Mouse (Mus musculus) ES-Bruce4 (cell line): ENCODE results near the gene Epha2. TPM values are rescaled to one million over a fixed set of nuclear protein-coding genes. Genes with fewer than 3 reads are reported as not detected.

ENCODE experiments used
- H3K27ac ChIP-seq: 2 replicates; pipeline ENCODE4 v1.5.1; 2012; ENCODE audit warnings: low read length, inconsistent platforms; ENCODE audit not compliant: insufficient read depth
- H3K27me3 ChIP-seq: 2 replicates; pipeline ENCODE4 v1.6.1; 2012; ENCODE audit warnings: mild to moderate bottlenecking, low read length, inconsistent platforms; ENCODE audit not compliant: control insufficient read depth, poor library complexity, insufficient read depth, severe bottlenecking
- H3K36me3 ChIP-seq: 2 replicates; pipeline ENCODE4 v1.6.1; 2012; ENCODE audit warnings: inconsistent platforms, mild to moderate bottlenecking, low read length, moderate library complexity; ENCODE audit not compliant: control insufficient read depth, poor library complexity, insufficient read depth, severe bottlenecking
- H3K4me1 ChIP-seq: one replicate; pipeline ENCODE4 v1.8.1; 2011; ENCODE audit warnings: low read length; ENCODE audit not compliant: control insufficient read depth, insufficient read depth
- H3K4me3 ChIP-seq: 2 replicates; pipeline ENCODE4 v1.5.1; 2011; ENCODE audit warnings: low read depth, mild to moderate bottlenecking, low read length
- H3K9ac ChIP-seq: 2 replicates; pipeline ENCODE4 v1.6.1; 2012; ENCODE audit warnings: low read depth, mild to moderate bottlenecking, inconsistent platforms; ENCODE audit not compliant: poor library complexity, severe bottlenecking
- H3K9me3 ChIP-seq: replicated peaks from 2 replicates; pipeline ENCODE4 v1.6.1; 2012; ENCODE audit warnings: mild to moderate bottlenecking, low read length, inconsistent platforms; ENCODE audit not compliant: control insufficient read depth, poor library complexity, insufficient read depth, severe bottlenecking
- CTCF ChIP-seq: IDR thresholded peaks from one replicate; pipeline ENCODE4 v1.8.1; 2011; ENCODE audit warnings: low read depth, low read length
- EP300 ChIP-seq: IDR thresholded peaks from 2 replicates; pipeline ENCODE4 v1.6.1; 2011; ENCODE audit warnings: low read depth, low read length; ENCODE audit not compliant: insufficient read depth
- POLR2A ChIP-seq: IDR thresholded peaks from one replicate; pipeline ENCODE4 v1.8.1; 2011; ENCODE audit warnings: low read length; ENCODE audit not compliant: insufficient read depth
- polyA plus RNA-seq: library from polyadenylated mRNA; stranded (reverse); fragments of >200 nt; gene quantifications from 2 replicates; pipeline ENCODE4 v1.2.4, GENCODE M21; 2011; ENCODE audit warnings: low read depth; ENCODE audit not compliant: missing spikeins, insufficient read depth, insufficient read length

Gene Epha2
- polyA plus RNA-seq, 1 experiment = 44.7 TPM

- H3K9ac ChIP-seq = no peak overlapping the region
- peaks cover 95% of the 10 kb centered on the region for H3K36me3 ChIP-seq
- no peaks in the 10 kb centered on the region for H3K9me3 ChIP-seq
- peaks cover 10% of the 10 kb centered on the region for H3K4me1 ChIP-seq
- H3K4me3 ChIP-seq = no peak overlapping the region
- no peak overlapping the region for H3K27ac ChIP-seq
- H3K27me3 ChIP-seq = no peaks in the 10 kb centered on the region
- TF ChIP-seq EP300 = no peak
- TF ChIP-seq CTCF = no peak
- TF ChIP-seq POLR2A = no peak
These were observed 12.9 kb downstream of the Epha2 start for GRCm38 (mm10) chr4:141313924-141314323.

DNA sequence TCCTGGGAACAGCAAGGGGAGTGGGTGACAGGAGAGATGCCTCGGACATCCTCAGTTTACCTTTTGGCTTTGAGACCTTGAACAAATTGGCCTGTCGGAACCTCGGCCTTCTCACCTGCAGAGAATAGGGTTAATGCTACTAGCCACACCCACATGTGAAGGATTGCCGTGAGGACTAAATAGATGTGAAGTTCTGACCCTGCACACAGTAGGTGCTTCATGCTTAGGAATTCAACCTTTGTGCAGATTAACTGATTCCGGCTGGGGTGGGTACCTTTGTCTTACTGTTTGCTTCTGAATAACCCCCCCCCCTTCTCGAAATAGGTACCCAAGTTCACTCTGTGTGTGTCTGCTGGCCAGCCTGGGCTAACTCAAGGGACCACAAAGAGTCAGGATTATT, 13.7 kb downstream of the Epha2 start:
- Histone ChIP-seq H3K4me1 (peaks cover 8% of the 10 kb centered on the region), H3K4me3 (no peak overlapping the region), H3K27me3 (no peaks in the 10 kb centered on the region), H3K27ac (no peak overlapping the region), H3K36me3 (peaks cover 94% of the 10 kb centered on the region), H3K9me3 (no peaks in the 10 kb centered on the region), H3K9ac (no peak overlapping the region)
- TF ChIP-seq CTCF (no peak), EP300 (no peak), POLR2A (no peak)

DNA sequence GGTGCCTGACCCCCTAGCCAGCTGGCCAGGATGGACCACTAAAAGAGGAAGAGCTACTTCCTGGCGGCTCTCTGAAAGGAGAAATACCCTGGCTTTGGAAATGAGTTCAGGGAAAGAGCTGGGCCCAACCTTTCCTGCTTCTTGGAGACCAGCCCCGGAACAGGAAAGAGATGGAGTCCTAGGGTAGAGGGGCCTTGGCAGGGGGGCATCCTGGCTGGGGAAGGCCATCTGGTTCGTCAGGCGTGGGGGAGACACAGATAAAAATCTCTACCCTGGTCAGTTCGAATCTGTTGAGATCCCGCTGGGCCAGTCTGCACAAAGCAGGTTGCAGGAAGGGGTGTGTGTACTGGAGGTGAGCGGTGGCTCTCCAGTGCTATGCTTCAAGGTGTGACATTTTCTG, 15.0 kb downstream of the Epha2 start:
- Histone ChIP-seq H3K9me3 (no peaks in the 10 kb centered on the region), H3K36me3 (peaks cover 91% of the 10 kb centered on the region), H3K27me3 (no peaks in the 10 kb centered on the region), H3K9ac (no peak overlapping the region), H3K4me3 (no peak overlapping the region), H3K4me1 (peaks cover 7% of the 10 kb centered on the region), H3K27ac (no peak overlapping the region)
- no peak for TF ChIP-seq EP300
- no peak for TF ChIP-seq CTCF
- no peak for TF ChIP-seq POLR2A

DNA sequence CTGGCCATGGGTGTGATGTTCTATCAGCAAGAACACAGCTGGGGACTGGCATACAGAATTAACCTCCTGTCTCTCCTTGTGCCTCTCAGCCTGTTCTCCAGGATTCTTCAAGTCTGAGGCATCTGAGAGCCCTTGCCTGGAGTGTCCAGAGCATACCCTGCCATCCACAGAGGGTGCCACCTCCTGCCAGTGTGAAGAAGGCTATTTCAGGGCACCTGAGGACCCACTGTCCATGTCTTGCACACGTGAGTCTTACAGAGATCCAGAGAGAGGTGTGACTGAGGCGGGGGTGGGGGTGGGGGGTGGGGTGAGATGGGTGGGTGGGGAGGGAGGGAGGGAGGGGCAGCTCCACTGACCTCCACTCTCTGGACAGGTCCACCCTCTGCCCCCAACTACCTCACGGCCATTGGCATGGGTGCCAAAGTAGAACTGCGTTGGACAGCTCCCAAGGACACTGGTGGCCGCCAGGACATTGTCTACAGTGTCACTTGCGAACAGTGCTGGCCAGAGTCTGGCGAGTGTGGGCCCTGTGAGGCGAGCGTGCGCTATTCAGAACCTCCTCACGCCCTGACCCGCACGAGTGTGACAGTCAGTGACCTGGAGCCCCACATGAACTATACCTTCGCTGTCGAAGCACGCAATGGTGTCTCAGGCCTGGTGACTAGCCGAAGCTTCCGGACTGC, 15.6 kb downstream of the Epha2 start:
- TF ChIP-seq POLR2A = no peak
- no peak for TF ChIP-seq CTCF
- TF ChIP-seq EP300 = no peak
- Histone ChIP-seq H3K27me3 (no peaks in the 10 kb centered on the region), H3K27ac (no peak overlapping the region), H3K4me3 (no peak overlapping the region), H3K9ac (no peak overlapping the region), H3K4me1 (peaks cover 9% of the 10 kb centered on the region), H3K36me3 (peaks cover 91% of the 10 kb centered on the region), H3K9me3 (no peaks in the 10 kb centered on the region)

- H3K4me1 ChIP-seq = peaks cover 10% of the 10 kb centered on the region
- TF ChIP-seq EP300 (no peak), CTCF (no peak), POLR2A (no peak)
- no peak overlapping the region for H3K27ac ChIP-seq
- no peak overlapping the region for H3K9ac ChIP-seq
- H3K4me3 ChIP-seq = no peak overlapping the region
- no peaks in the 10 kb centered on the region for H3K27me3 ChIP-seq
- no peaks in the 10 kb centered on the region for H3K9me3 ChIP-seq
- peaks cover 92% of the 10 kb centered on the region for H3K36me3 ChIP-seq
These were observed 16.9 kb downstream of the Epha2 start for GRCm38 (mm10) chr4:141317914-141318313.

DNA sequence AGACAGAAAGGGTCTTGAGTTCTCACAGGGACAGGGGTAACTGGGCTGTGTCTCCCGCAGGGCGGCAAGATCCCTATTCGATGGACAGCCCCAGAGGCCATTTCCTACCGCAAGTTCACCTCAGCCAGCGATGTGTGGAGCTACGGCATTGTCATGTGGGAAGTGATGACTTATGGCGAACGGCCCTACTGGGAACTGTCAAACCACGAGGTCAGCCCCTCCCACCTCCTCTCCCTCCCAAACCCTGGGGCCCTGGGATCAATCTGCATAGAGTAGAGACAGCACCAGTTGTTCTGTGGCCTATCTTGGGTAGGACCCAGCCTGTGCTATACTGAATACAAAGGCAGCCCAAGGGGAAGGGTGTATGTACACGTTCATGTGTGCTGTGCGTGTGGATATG, 21.5 kb downstream of the Epha2 start:
- no peak overlapping the region for H3K27ac ChIP-seq
- H3K4me3 ChIP-seq = no peak overlapping the region
- no peaks in the 10 kb centered on the region for H3K27me3 ChIP-seq
- no peaks in the 10 kb centered on the region for H3K9me3 ChIP-seq
- H3K36me3 ChIP-seq = peaks cover 94% of the 10 kb centered on the region
- no peak overlapping the region for H3K9ac ChIP-seq
- peaks cover 8% of the 10 kb centered on the region for H3K4me1 ChIP-seq
- no peak for TF ChIP-seq POLR2A
